Mouse (Mus musculus): ENCODE results near the gene Map2k5.

DNA sequence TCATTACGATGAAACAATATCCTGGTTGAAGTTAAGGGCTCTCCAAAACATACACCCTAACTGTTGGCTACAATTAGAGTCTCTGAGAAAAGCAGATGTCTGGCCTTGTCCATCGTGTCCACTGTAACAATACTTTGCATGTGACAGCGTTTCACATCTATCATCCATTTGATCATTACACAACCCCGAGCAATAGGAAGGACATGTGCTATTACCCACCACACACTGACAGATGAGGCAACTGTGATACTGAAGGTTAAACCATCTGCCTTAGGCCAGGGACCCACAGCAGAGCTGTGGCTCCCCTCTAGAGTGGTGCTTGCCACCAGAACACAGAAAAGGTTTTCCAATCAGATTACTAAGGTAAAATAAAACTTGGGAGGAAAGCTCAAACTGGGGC, 21.0 kb downstream of the Map2k5 start:
- no peak for TF ChIP-seq POLR2A (IDR thresholded peaks at IDR 0.05; ENCODE audit: low read depth, low read length)
- no peak for TF ChIP-seq CTCF (IDR thresholded peaks at IDR 0.05; ENCODE audit: borderline replicate concordance, insufficient read depth, low read length)
